Mouse (Mus musculus) adrenal gland, postnatal 14 days (tissue): ENCODE measurements at regions not wholly inside any gene's neighbourhood (a gene's known extent, or its start where the extent isn't known, plus 50 kb on each side); places are given as distances from the start of the nearest gene placed in this dataset.

ENCODE experiments used
- DNase-seq: peaks from one replicate; pipeline ENCODE4 v3.0.0; 2021; ENCODE audit warnings: mixed read lengths

GRCm38 (mm10) chr12:92619120-92619519 is 770.2 kb upstream of the Sel1l start:
- DNase-seq = no peak

- no peak for DNase-seq
These were observed 769.6 kb upstream of the Sel1l start for GRCm38 (mm10) chr12:92618519-92618918.

GRCm38 (mm10) chr12:92601673-92602072 is 752.7 kb upstream of the Sel1l start:
- no peak for DNase-seq

- DNase-seq = no peak
These were observed 740.8 kb upstream of the Sel1l start for GRCm38 (mm10) chr12:92589725-92590124.

GRCm38 (mm10) chr12:92589305-92589704 is 740.3 kb upstream of the Sel1l start:
- DNase-seq = no peak

GRCm38 (mm10) chr12:92578596-92578995 is 729.6 kb upstream of the Sel1l start:
- DNase-seq = peak; percentile 18
